Mouse (Mus musculus) C2C12 (cell line): ENCODE data around the gene Lrrc51. TPM values are rescaled to one million over a fixed set of nuclear protein-coding genes. Genes with fewer than 3 reads are reported as not detected.

ENCODE experiments used
- H3K27me3 ChIP-seq: one replicate; pipeline ENCODE4 v1.6.1; 2011; ENCODE audit not compliant: control insufficient read depth, insufficient read depth, insufficient read length
- H3K36me3 ChIP-seq: one replicate; pipeline ENCODE4 v1.6.1; 2011; ENCODE audit not compliant: control insufficient read depth, insufficient read depth
- H3K4me3 ChIP-seq: one replicate; pipeline ENCODE4 v1.5.1; 2011; ENCODE audit warnings: mild to moderate bottlenecking, control low read depth; ENCODE audit not compliant: poor library complexity, insufficient read depth, severe bottlenecking
- H3K79me2 ChIP-seq: one replicate; pipeline ENCODE4 v1.6.1; 2011; ENCODE audit not compliant: control insufficient read depth, insufficient read depth
- H3K79me3 ChIP-seq: one replicate; pipeline ENCODE4 v1.6.1; 2011; ENCODE audit warnings: low read depth, control low read depth
- H3ac ChIP-seq: one replicate; pipeline ENCODE3; 2011; ENCODE audit warnings: low read depth; ENCODE audit not compliant: control insufficient read depth, insufficient read length
- CEBPB ChIP-seq: IDR thresholded peaks from one replicate; pipeline ENCODE4 v1.6.1; 2011; ENCODE audit warnings: low read depth, mild to moderate bottlenecking, control low read depth, moderate library complexity
- CTCF ChIP-seq: IDR thresholded peaks from one replicate; pipeline ENCODE4 v1.5.1; 2011; ENCODE audit not compliant: control insufficient read depth, insufficient read depth, insufficient read length
- FOSL1 ChIP-seq: IDR thresholded peaks from one replicate; pipeline ENCODE4 v1.8.0; 2011; ENCODE audit warnings: mild to moderate bottlenecking, low read length; ENCODE audit not compliant: poor library complexity, insufficient read depth, severe bottlenecking
- MAX ChIP-seq: IDR thresholded peaks from one replicate; pipeline ENCODE4 v1.6.1; 2011; ENCODE audit warnings: mild to moderate bottlenecking, control low read depth
- MYOD1 ChIP-seq: IDR thresholded peaks from one replicate; pipeline ENCODE4 v1.6.1; 2011; ENCODE audit warnings: low read depth; ENCODE audit not compliant: control insufficient read depth, insufficient read length
- MYOG ChIP-seq: IDR thresholded peaks from one replicate; pipeline ENCODE4 v1.6.1; 2011; ENCODE audit not compliant: control insufficient read depth, insufficient read length; ENCODE audit errors: extremely low read depth
- USF1 ChIP-seq: IDR thresholded peaks from one replicate; pipeline ENCODE4 v1.6.1; 2011; ENCODE audit warnings: low read depth, mild to moderate bottlenecking, control low read depth, moderate library complexity
- microRNA-seq: library from miRNA; unstranded; fragments of <30 nt; microRNA quantifications from one replicate; pipeline ENCODE4, GENCODE M21; 2019; ENCODE audit warnings: borderline microRNAs expressed
- polyA plus RNA-seq: library from polyadenylated mRNA; unstranded; fragments of >200 nt; fragmentation: generic; extraction: Trizol; gene quantifications from one replicate; pipeline ENCODE4 v1.2.1, GENCODE M21; 2012; ENCODE audit warnings: missing spikeins

Lrrc51 gene
- polyA plus RNA-seq, 1 experiment, result 1.7 TPM

DNA sequence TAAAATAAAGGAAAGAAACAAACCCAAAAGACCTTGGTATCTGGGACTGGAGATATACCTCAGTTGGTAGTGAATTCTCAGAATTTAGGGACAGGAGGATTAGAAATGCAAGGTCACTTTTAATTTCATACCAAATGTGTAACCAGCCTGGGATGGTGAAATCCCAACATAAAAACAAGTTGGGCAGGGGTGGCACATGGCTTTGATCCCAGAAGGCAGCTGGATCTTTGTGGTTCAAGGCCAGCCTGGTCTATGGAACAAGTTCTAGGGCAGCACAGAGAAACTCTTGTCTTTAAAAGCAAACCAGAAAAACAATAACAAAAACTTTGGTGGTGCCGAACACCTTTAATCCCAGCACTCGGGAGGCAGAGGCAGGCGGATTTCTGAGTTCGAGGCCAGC lies 66.2 kb downstream of the Lrrc51 start:
- H3K4me3 ChIP-seq, result no peak overlapping the region

DNA sequence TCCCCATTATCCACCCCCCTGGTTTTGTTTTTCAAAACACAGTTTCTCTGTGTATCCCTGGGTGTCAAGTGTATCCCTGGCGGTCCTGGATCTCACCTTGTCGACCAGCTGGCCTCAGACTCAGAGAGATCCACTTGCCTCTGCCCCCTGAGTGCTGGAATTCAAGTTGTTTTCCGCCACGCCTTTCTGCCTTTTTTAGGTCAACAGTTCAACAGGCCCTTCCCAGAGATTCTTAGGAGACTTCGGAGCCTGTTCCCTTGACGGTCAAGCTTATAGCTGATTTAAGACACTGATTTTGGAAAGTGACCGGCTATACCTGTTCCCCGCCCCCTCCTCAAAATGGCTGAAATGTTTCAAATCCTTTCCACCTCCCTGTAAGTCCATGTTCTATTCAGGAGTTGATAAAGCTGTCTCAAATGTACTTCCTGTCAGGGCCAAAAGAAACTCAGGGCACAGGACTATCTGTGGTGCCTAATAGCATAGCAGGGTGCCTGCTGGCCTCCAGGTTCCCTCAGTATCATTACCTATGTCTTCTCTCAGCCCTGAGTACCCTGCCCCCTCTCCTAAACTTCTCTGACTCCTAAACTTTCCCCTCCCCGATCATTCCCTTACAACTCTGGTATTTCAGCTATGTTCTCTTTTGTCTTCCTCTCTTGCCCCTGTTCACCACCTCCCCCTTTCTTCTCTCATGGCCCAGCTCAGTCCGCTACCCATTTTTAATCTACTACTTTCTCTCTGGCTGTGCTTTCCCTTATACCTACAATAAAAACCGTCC lies 67.0 kb downstream of the Lrrc51 start:
- TF ChIP-seq CTCF, result no peak
- no peak for TF ChIP-seq CEBPB
- no peak for TF ChIP-seq FOSL1
- TF ChIP-seq MYOG, result no peak
- no peak for TF ChIP-seq MAX
- Histone ChIP-seq H3K36me3 (no peaks in the 10 kb centered on the region), H3K4me3 (no peak overlapping the region), H3K79me2 (no peaks in the 10 kb centered on the region), H3K79me3 (no peaks in the 10 kb centered on the region), H3ac (no peak overlapping the region), H3K27me3 (no peaks in the 10 kb centered on the region)

More for the DNA sequence above, 66.2 kb downstream of the Lrrc51 start:
- no peak overlapping the region for H3ac ChIP-seq
- TF ChIP-seq MYOG (no peak), MYOD1 (no peak), USF1 (no peak), CTCF (no peak), FOSL1 (no peak), MAX (no peak), CEBPB (no peak)
- H3K79me2 ChIP-seq, result no peaks in the 10 kb centered on the region
- no peaks in the 10 kb centered on the region for H3K27me3 ChIP-seq
- no peaks in the 10 kb centered on the region for H3K79me3 ChIP-seq
- no peaks in the 10 kb centered on the region for H3K36me3 ChIP-seq

DNA sequence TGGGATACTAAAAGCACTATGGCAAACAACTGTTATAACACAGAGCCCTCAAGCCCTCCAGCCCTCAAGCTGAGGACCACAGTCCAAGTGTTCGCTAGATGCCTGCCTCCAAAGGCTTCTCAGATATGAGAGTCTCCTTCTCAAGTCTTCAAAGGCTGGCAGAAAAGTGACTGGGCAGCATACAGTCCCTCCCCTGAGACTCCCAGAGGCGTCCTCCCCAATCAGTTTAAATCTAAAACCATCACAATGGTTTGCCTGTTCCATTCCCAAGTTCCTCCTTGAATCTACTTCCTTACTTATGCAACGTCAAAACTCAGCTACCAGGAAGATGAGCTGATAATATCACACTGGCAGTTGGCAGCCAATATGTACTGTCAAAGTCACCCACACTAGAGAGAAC lies 70.3 kb downstream of the Lrrc51 start, which contains the start of gene Anapc15:
Gene Anapc15, plus strand, starts transcription at position 301 of the 400 bp plus-strand sequence.
- Histone ChIP-seq H3K79me2 (no peaks in the 10 kb centered on the region), H3K27me3 (no peaks in the 10 kb centered on the region), H3K36me3 (no peaks in the 10 kb centered on the region), H3ac (no peak within 1 kb of the TSS), H3K79me3 (no peaks in the 10 kb centered on the region), H3K4me3 (no peak within 1 kb of the TSS)
- TF ChIP-seq CTCF (no peak), CEBPB (no peak), MAX (no peak), MYOD1 (no peak), MYOG (no peak), FOSL1 (no peak), USF1 (no peak)

Small RNA genes within 50 kb of the gene (microRNA-seq; reads per million reads assigned to microRNA genes)
- not detected for gene Gm22655

Other genes starting within 250 kb of the Lrrc51 start
- 0.05 TPM for gene Phox2a, start 115.6 kb downstream of the Lrrc51 start, polyA plus RNA-seq
- gene Inppl1, start 95.7 kb downstream of the Lrrc51 start, polyA plus RNA-seq, result 116 TPM
- gene Folr2, start 76.7 kb downstream of the Lrrc51 start, polyA plus RNA-seq, result 0.08 TPM
- gene Anapc15, start 70.2 kb downstream of the Lrrc51 start, polyA plus RNA-seq, result 85.0 TPM
- 0.67 TPM for gene Folr1, start 63.1 kb downstream of the Lrrc51 start, polyA plus RNA-seq
- gene Lamtor1, start 28.0 kb downstream of the Lrrc51 start, polyA plus RNA-seq, result 200 TPM
- gene Tomt, start 27.5 kb downstream of the Lrrc51 start, polyA plus RNA-seq, result 0.12 TPM
- 80.4 TPM for gene Numa1, start 216 bp upstream of the Lrrc51 start, polyA plus RNA-seq
- gene Il18bp, start 84.8 kb upstream of the Lrrc51 start, polyA plus RNA-seq, result 0.95 TPM
- gene Rnf121, start 131.6 kb upstream of the Lrrc51 start, polyA plus RNA-seq, result 55.8 TPM
- 13.2 TPM for gene Xndc1, start 131.6 kb upstream of the Lrrc51 start, polyA plus RNA-seq
- 0.16 TPM for gene Xntrpc, start 131.8 kb upstream of the Lrrc51 start, polyA plus RNA-seq
- not detected for gene Trpc2, start 149.2 kb upstream of the Lrrc51 start, polyA plus RNA-seq
- gene Art1, start 167.8 kb upstream of the Lrrc51 start, polyA plus RNA-seq, result 0.05 TPM
- gene Art5, start 175.6 kb upstream of the Lrrc51 start, polyA plus RNA-seq, result not detected
- 0.01 TPM for gene Chrna10, start 182.9 kb upstream of the Lrrc51 start, polyA plus RNA-seq